Mouse (Mus musculus) macrophage (primary cell): ENCODE data around the gene Fbxw5. TPM values are rescaled to one million over a fixed set of nuclear protein-coding genes. Genes with fewer than 3 reads are reported as not detected.

ENCODE experiments used
- H3K27ac ChIP-seq: fragments of 350-480 bp; formaldehyde crosslinking; 2 replicates; pipeline ENCODE4 v1.9.0; 2021
- H3K36me3 ChIP-seq: fragments of 350-480 bp; formaldehyde crosslinking; 2 replicates; pipeline ENCODE4 v1.9.0; 2021; ENCODE audit errors: inconsistent target
- H3K4me3 ChIP-seq: fragments of 350-480 bp; formaldehyde crosslinking; 2 replicates; pipeline ENCODE4 v1.9.0; 2021; ENCODE audit errors: inconsistent target
- H3K79me2 ChIP-seq: fragments of 350-480 bp; formaldehyde crosslinking; 2 replicates; pipeline ENCODE4 v1.9.0; 2021; ENCODE audit errors: inconsistent target
- WGBS: methylation state at CpG from one replicate; pipeline ENCODE4 v1.1.7; 2026; ENCODE audit warnings: inconsistent platforms; ENCODE audit not compliant: missing documents; 5-methylcytosine and 5-hydroxymethylcytosine counted together
- polyA plus RNA-seq: library from polyadenylated mRNA; stranded (reverse); fragments of 250-400 nt; gene quantifications from 3 replicates; pipeline ENCODE4 v1.2.4, GENCODE M21; 2018; ENCODE audit warnings: inconsistent platforms

The Fbxw5 gene
- polyA plus RNA-seq, 1 experiment from 2014 or later, result 21.9 TPM

DNA sequence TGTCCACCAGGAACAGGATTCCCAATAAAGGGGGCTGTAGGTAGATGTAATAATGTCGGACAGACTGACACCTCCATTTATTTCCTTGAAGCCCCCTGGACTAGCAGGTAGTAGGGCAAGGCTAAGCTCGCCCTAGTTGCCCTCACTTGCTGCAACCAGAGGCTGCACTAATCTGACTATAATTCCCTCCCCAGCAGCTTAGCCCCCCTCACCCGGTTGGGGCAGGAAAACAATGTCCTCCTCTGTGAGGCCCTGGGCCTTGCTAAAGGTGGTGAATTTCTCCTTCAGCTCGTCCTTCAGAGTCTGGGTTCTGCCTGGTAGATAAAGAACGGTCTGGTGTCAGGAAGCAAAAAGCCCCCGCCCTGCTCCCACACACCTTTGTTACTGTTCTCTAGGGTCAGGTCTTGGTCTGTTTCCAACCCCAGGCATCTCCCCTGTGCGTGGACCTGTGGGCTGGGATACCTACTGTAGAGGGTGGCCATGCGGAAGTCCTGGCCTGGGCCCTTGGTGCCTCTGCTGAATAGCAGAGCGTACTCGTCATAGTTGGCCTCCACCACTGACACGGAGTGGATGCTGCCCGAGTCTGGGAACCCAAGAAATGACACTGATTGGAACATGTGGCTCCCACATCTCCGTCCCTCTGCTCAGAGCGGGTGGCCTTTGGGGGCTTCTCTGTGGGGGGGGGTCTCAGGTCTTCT is 32.8 kb upstream of the Fbxw5 start:
- no peak overlapping the region for H3K4me3 ChIP-seq
- no peaks in the 10 kb centered on the region for H3K79me2 ChIP-seq
- no peak overlapping the region for H3K27ac ChIP-seq
- 93% methylated on average over 12 of the region's 14 CpGs for WGBS
- H3K36me3 ChIP-seq, result no peaks in the 10 kb centered on the region

DNA sequence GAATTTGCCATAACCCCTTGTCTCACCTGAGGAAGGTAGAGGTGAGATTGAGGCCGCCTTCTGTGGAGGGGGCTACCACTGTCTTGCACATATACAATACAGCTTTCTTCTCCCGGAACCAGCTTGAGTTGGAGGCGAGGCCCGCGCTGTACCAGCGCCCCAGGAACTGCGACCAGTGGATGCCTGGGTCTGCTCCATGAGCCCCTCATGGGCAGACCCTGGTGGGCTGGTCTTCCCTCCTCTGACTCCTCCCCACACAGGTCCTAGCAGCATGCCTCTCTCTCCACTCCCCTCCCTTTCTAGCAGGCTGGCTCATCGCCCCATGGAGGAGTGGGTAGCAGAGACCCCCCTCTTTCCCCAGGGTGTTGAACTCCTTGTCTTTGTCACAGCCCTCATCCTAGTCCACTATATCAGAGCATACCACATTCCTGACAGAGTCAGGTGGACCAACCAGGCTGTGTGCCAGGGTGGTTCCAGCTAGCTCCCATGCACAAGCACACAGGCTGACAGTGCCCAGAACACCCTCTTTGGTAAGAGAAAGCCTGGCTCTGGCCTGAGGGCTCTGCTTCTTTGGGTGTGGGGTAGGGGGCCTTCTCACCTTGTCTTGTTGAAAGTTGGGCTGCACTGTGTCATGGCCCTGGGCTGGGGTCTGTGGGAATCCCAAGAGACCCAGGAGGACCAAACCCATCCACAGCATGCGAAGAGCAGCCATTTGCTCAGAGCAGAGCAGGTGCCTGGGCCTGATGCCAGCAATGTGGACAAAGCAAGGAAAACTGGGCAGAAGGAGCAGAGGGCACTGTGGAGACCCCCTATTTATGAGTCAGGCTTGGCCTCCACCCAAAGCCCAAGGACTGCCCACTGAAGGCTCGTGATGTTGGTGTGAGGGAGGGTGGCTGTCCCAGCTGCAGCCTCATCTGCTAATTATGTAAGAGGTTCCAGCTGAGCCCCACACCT is 31.3 kb upstream of the Fbxw5 start:
- H3K36me3 ChIP-seq, result no peaks in the 10 kb centered on the region
- 89% methylated on average over 10 of the region's 10 CpGs for WGBS
- no peaks in the 10 kb centered on the region for H3K79me2 ChIP-seq
- H3K27ac ChIP-seq, result no peak overlapping the region
- H3K4me3 ChIP-seq, result no peak overlapping the region

- Histone ChIP-seq H3K79me2 (no peaks in the 10 kb centered on the region), H3K36me3 (no peaks in the 10 kb centered on the region)
- 88% methylated on average over 6 of the region's 6 CpGs for WGBS
Measured at GRCm38 (mm10) chr2:25469969-25470368, 30.6 kb upstream of the Fbxw5 start, which contains the start of gene Ptgds. Gene Ptgds (minus strand): TSS chr2:25470046.

DNA sequence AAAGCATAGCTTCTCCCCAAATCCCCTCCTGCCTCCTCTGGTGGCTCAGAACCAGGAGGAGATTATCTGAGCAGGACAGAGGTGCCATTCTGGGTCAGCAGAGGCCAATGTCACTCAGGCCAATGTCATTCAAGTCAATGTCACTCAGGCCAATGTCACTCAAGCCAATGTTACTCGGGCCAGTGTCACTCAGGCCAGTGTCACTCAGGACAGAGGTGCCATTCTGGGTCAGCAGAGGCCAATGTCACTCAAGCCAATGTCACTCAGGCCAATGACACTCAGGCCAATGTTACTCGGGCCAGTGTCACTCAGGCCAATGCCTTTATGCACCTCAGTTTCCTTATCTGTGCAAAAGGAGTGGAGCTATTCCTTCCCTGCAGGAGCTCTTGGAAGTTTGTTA is 28.0 kb upstream of the Fbxw5 start:
- WGBS, result 89% methylated on average over 2 of the region's 2 CpGs
- Histone ChIP-seq H3K4me3 (no peak overlapping the region), H3K79me2 (no peaks in the 10 kb centered on the region), H3K36me3 (no peaks in the 10 kb centered on the region), H3K27ac (no peak overlapping the region)

More at GRCm38 (mm10) chr2:25469969-25470368, 30.6 kb upstream of the Fbxw5 start, which contains the start of gene Ptgds:
- no peak within 1 kb of the TSS for H3K27ac ChIP-seq
- H3K4me3 ChIP-seq, result no peak within 1 kb of the TSS

DNA sequence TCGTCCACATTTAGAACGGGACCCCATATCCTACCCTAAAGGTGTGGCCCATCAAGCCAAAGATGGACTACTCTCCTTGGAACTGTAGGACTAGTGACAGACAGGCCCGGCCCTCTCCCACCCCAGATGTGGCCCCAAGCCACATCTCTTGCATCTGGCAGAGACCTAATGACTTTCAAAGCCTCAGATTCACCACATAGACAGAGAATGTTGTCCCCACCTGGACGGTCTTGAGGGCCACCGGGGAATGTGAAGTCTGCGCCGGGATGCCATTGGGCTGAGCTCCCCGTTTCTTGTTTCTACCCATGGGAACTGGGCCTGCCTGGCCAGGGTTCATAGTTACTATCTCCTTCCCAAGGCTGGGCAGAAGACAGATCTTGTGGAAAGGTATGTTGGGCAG is 23.0 kb upstream of the Fbxw5 start:
- no peak overlapping the region for H3K27ac ChIP-seq
- no peak overlapping the region for H3K4me3 ChIP-seq
- no peaks in the 10 kb centered on the region for H3K36me3 ChIP-seq
- no peaks in the 10 kb centered on the region for H3K79me2 ChIP-seq
- 89% methylated on average over 8 of the region's 8 CpGs for WGBS

- no peak overlapping the region for H3K4me3 ChIP-seq
- no peaks in the 10 kb centered on the region for H3K36me3 ChIP-seq
- H3K27ac ChIP-seq, result no peak overlapping the region
- no peaks in the 10 kb centered on the region for H3K79me2 ChIP-seq
- WGBS, result 95% methylated on average over 3 of the region's 3 CpGs
Measured at GRCm38 (mm10) chr2:25477967-25478675, 22.4 kb upstream of the Fbxw5 start.

- Histone ChIP-seq H3K79me2 (no peaks in the 10 kb centered on the region), H3K36me3 (no peaks in the 10 kb centered on the region), H3K4me3 (no peak overlapping the region), H3K27ac (no peak overlapping the region)
- 60% methylated on average over 10 of the region's 10 CpGs for WGBS
Measured at GRCm38 (mm10) chr2:25479551-25480311, 20.8 kb upstream of the Fbxw5 start.

GRCm38 (mm10) chr2:25480541-25480940 is 20.0 kb upstream of the Fbxw5 start:
- no peaks in the 10 kb centered on the region for H3K36me3 ChIP-seq
- 95% methylated on average over 1 of the region's 1 CpGs for WGBS
- H3K27ac ChIP-seq, result no peak overlapping the region
- no peaks in the 10 kb centered on the region for H3K79me2 ChIP-seq
- no peak overlapping the region for H3K4me3 ChIP-seq

DNA sequence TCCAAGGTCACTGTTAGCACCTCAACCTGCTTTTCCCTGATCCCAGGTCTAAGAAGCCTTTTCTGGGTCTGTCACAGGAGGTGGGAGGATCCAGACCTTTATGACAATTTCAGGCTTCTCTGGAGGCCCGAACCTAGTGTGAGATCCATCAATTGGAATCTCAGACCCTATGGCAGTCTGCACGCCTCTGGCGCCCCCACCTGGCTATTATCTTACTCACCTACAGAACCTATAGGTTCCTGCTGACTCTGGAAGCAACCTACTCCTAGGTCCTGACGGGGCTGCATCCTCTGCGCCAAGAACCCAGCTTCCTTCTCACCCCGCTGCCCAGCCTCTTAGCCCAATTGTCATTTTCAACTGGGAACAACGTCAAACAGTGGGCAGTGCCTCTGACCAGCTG is 17.6 kb upstream of the Fbxw5 start:
- Histone ChIP-seq H3K27ac (no peak overlapping the region), H3K36me3 (no peaks in the 10 kb centered on the region), H3K4me3 (no peak overlapping the region), H3K79me2 (no peaks in the 10 kb centered on the region)
- WGBS, result 12% methylated on average over 7 of the region's 7 CpGs

GRCm38 (mm10) chr2:25484901-25485647 is 15.5 kb upstream of the Fbxw5 start:
- Histone ChIP-seq H3K27ac (no peak overlapping the region), H3K4me3 (no peak overlapping the region), H3K36me3 (no peaks in the 10 kb centered on the region), H3K79me2 (no peaks in the 10 kb centered on the region)
- 88% methylated on average over 11 of the region's 11 CpGs for whole genome bisulfite sequencing

DNA sequence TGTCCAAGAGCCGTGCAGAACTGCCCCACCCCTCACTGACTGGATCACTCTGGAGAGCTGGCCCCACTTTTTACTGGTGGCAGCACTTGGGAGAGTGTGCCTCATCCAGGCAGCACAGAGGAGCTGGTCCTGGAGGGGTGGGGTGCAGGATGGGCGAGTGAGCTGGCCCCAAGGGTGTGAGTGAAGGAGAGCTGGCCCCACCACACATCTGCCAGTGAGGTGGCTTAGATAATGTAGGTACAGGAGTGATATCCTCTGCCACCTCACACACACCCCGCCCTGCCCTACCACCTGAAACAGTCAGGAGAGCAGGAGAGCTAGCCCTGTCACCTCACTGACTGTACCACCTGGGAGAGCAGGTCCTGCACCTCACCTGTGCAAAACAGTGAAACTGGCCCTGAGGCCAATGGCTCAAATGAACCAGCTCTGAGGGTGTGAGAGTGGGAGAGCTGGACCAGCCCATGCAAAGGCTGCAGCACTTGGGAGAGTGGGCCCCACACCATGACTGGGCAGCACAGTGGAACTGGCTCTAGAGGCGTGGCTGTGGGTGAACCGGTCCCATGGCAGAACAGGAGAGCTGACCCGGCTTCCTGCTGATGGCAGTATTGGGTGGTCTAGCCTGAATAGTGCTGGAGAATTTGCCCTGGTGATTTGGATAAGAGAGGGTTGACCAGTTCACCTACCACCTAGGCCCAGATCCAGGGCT is 12.4 kb upstream of the Fbxw5 start:
- no peak overlapping the region for H3K4me3 ChIP-seq

DNA sequence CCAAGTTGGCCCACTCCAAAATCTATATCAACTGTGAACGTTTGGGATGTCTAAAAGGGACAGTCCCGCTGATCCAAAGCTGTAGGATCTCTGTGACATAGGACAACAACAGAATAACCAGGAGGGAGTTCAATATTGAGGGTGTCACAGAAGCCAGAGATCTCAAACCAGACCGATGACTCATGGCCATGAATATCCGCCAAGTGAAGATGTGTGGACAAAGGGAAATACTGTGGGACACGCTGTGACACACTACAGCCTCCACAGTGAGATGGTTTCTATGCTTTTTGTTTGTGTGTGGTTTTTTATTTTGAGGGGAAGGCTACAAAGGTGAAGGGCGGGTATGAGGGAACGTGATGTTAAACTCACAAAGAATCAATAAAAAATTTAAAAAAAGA is 11.9 kb upstream of the Fbxw5 start:
- no peak overlapping the region for H3K4me3 ChIP-seq
- WGBS, result 80% methylated on average over 7 of the region's 7 CpGs
- H3K27ac ChIP-seq, result no peak overlapping the region
- H3K36me3 ChIP-seq, result no peaks in the 10 kb centered on the region
- no peaks in the 10 kb centered on the region for H3K79me2 ChIP-seq

More for the DNA sequence above, 12.4 kb upstream of the Fbxw5 start:
- Histone ChIP-seq H3K79me2 (no peaks in the 10 kb centered on the region), H3K36me3 (no peaks in the 10 kb centered on the region), H3K27ac (no peak overlapping the region)
- WGBS, result 88% methylated on average over 6 of the region's 6 CpGs

GRCm38 (mm10) chr2:25492988-25493387 is 7.6 kb upstream of the Fbxw5 start:
- H3K4me3 ChIP-seq, result no peak overlapping the region
- WGBS, result 83% methylated on average over 5 of the region's 5 CpGs
- H3K27ac ChIP-seq, result no peak overlapping the region
- no peaks in the 10 kb centered on the region for H3K79me2 ChIP-seq
- no peaks in the 10 kb centered on the region for H3K36me3 ChIP-seq
